Mouse (Mus musculus) intestine, postnatal 0 days (tissue): ENCODE data around the gene Atp5d. TPM values are rescaled to one million over a fixed set of nuclear protein-coding genes. Genes with fewer than 3 reads are reported as not detected.

Source experiments
- ATAC-seq: fragments of 200-750 bp; cut with Nextera tagmentation; 2 replicates; pipeline ENCODE4 v1.8.0; 2017; ENCODE audit warnings: mild to moderate bottlenecking, moderate TSS enrichment, moderate library complexity
- H3K27ac ChIP-seq: fragments of 300-500 bp; sonication (generic); 2 replicates; pipeline ENCODE4 v1.5.1; 2014; ENCODE audit warnings: mild to moderate bottlenecking, low read depth, low read length, moderate library complexity
- H3K27me3 ChIP-seq: fragments of 300-500 bp; sonication (generic); replicated peaks from 2 replicates; pipeline ENCODE4 v1.6.1; 2014; ENCODE audit warnings: low read length, mixed read lengths; ENCODE audit not compliant: control insufficient read depth, insufficient read depth
- H3K36me3 ChIP-seq: fragments of 300-500 bp; sonication (generic); 2 replicates; pipeline ENCODE4 v1.6.1; 2014; ENCODE audit warnings: mild to moderate bottlenecking, moderate library complexity; ENCODE audit not compliant: control insufficient read depth, insufficient read depth
- H3K4me1 ChIP-seq: fragments of 300-500 bp; sonication (generic); replicated peaks from 2 replicates; pipeline ENCODE4 v1.6.1; 2014; ENCODE audit warnings: antibody characterized with exemption, low read length, mixed read lengths; ENCODE audit not compliant: control insufficient read depth, insufficient read depth
- H3K4me2 ChIP-seq: fragments of 300-500 bp; sonication (generic); replicated peaks from 2 replicates; pipeline ENCODE4 v1.6.1; 2014; ENCODE audit warnings: low read depth, mild to moderate bottlenecking, moderate library complexity
- H3K4me3 ChIP-seq: fragments of 300-500 bp; sonication (generic); 2 replicates; pipeline ENCODE4 v1.5.1; 2014; ENCODE audit warnings: low read depth, low read length
- H3K9ac ChIP-seq: fragments of 300-500 bp; sonication (generic); 2 replicates; pipeline ENCODE4 v1.6.1; 2014; ENCODE audit warnings: mild to moderate bottlenecking, low read depth, low read length
- H3K9me3 ChIP-seq: fragments of 300-500 bp; sonication (generic); 2 replicates; pipeline ENCODE4 v1.6.1; 2016; ENCODE audit warnings: mixed run types; ENCODE audit not compliant: control insufficient read depth
- CTCF ChIP-seq: sonication (generic); IDR thresholded peaks from 2 replicates; pipeline ENCODE4 v1.5.1; 2016; ENCODE audit warnings: low read depth, mild to moderate bottlenecking, control low read depth, antibody characterized with exemption, moderate library complexity
- WGBS: fragments of 180-500 bp; shearing (Covaris S2); extraction: QIAGEN DNeasy Blood & Tissue Kit; methylation state at CpG from one replicate; pipeline ENCODE4 v1.1.7; 2014; 5-methylcytosine and 5-hydroxymethylcytosine counted together
- polyA plus RNA-seq: library from polyadenylated mRNA; unstranded; fragments of >200 nt; fragmentation: Nextera tagmentation; extraction: Ambion mirVana; gene quantifications from 2 replicates; pipeline ENCODE4 v1.2.1, GENCODE M21; 2015

Gene Atp5d
- polyA plus RNA-seq, 1 experiment from 2014 or later, result 1,009 TPM

GRCm38 (mm10) chr10:80136952-80137625 lies 1.3 kb upstream of the Atp5d start:
- Histone ChIP-seq H3K27me3 (peaks cover 26% of the 10 kb centered on the region; the same call in 1 of the 2 replicates), H3K36me3 (peaks cover 5% of the 10 kb centered on the region; the same call in 1 of the 2 replicates), H3K4me2 (peak overlapping the region; percentile 98), H3K9ac (0 out of 2 replicates have a peak overlapping the region, but pooled peaks have one; percentile 22), H3K4me1 (peaks cover 7% of the 10 kb centered on the region; the same call in 1 of the 2 replicates), H3K4me3 (peak overlapping the region; percentile 57), H3K9me3 (no peaks in the 10 kb centered on the region), H3K27ac (no peak overlapping the region)
- ATAC-seq, result no peak
- TF ChIP-seq CTCF, result 0 out of 2 replicates have a peak, but pooled peaks have one; percentile 2
- WGBS, result 5% methylated on average over 28 of the region's 29 CpGs

DNA sequence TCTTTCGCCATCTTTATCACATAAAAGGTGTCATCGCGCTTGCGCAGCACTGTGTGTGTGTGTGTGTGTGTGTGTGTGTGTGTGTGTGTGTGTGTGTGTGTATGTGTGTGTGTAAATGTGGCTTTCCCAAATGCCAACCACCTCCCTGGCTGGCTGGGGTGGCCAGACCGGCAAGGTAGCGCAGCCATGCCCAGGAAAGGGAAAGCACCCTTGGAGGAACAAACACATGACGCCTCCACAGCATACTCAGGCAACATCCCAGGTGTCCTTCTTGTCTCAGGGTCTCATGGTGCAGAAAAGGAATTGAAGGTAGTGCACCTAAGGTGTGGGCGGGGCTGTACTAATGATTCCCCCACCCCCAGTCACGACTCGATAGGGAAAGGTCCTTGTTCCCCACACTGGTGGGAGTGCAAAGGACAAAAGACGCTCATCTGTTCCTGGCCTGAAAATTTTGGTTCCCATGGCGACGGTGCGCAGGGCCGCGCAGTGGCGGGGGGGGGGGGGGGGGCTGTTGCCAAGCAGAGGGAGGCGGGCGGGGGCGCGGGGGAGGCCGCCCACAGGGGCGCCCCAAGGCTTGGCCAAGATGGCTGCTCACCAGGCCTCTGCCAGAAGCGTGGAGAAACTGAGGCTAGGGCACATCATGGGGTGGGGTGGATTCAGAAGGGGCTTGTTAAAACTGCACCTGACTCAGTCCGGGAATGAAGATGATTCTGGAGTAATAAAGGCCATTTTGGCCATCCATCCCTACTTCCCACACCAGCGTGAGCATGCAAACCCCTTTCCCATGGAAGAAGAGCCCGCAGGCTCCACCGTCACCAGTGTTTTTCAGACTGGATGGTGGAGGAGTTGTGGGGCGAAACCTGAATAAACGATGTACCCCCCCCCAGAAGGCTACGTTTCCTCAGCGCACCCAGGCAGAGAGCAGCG lies 543 bp upstream of the Atp5d start:
- Histone ChIP-seq H3K27me3 (peaks cover 26% of the 10 kb centered on the region; the same call in 1 of the 2 replicates), H3K36me3 (no peaks in the 10 kb centered on the region), H3K9me3 (no peaks in the 10 kb centered on the region), H3K4me3 (peak overlapping the region; percentile 57), H3K4me2 (peak overlapping the region; percentile 98), H3K27ac (no peak overlapping the region), H3K4me1 (peaks cover 9% of the 10 kb centered on the region; the same call in 1 of the 2 replicates), H3K9ac (no peak overlapping the region)
- TF ChIP-seq CTCF, result no peak
- 8% methylated on average over 31 of the region's 33 CpGs for WGBS
- ATAC-seq, result no peak

GRCm38 (mm10) chr10:80139439-80139775 lies 975 bp downstream of the Atp5d start:
- no peak overlapping the region for H3K27ac ChIP-seq
- no peak for ATAC-seq
- no peak for TF ChIP-seq CTCF
- H3K4me3 ChIP-seq, result peak overlapping the region; percentile 57
- WGBS, result 0% methylated on average over 9 of the region's 10 CpGs
- H3K27me3 ChIP-seq, result peaks cover 26% of the 10 kb centered on the region; the same call in 1 of the 2 replicates
- H3K36me3 ChIP-seq, result peaks cover 12% of the 10 kb centered on the region
- peak overlapping the region; percentile 60 for H3K9ac ChIP-seq
- H3K4me1 ChIP-seq, result peaks cover 10% of the 10 kb centered on the region; the same call in 1 of the 2 replicates
- no peaks in the 10 kb centered on the region for H3K9me3 ChIP-seq
- H3K4me2 ChIP-seq, result peak overlapping the region; percentile 98

DNA sequence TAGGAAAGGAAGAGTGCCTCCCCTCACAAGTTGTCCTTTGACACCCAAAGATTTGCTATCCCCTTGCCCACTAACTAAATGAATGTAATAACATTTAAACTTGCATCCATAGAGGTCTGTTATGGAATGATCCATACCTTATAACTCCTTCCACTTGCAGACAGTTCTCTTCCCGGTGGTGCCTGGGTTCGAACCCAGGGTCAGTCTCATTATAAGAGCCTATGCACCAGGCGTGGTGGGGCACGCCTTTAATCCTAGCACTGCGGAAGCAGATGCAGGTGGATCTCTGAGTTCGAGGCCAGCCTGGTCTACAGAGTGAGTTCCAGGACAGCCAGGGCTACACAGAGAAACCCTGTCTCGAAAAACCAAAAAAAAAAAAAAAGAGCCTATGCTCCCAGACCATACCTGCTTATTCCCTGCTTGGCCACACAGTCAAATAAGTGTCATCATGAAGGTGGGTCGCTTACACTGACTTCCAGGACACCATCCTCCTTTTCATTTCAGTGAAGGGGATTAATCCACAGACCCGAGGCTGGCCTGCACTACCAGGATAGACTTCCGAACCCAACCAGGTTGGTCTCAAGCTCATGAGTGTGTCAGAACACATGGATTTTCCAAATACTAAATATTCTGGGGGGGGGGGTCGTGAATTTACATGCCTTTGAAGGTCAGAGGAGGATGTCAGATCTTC lies 1.7 kb downstream of the Atp5d start:
- TF ChIP-seq CTCF, result no peak
- Histone ChIP-seq H3K9me3 (no peaks in the 10 kb centered on the region), H3K9ac (no peak overlapping the region), H3K4me1 (peaks cover 10% of the 10 kb centered on the region; the same call in 1 of the 2 replicates), H3K4me3 (no peak overlapping the region), H3K27me3 (peaks cover 26% of the 10 kb centered on the region; the same call in 1 of the 2 replicates), H3K36me3 (peaks cover 19% of the 10 kb centered on the region), H3K4me2 (no peak overlapping the region), H3K27ac (no peak overlapping the region)
- no peak for ATAC-seq
- 76% methylated on average over 11 of the region's 11 CpGs for WGBS

- no peaks in the 10 kb centered on the region for H3K9me3 ChIP-seq
- H3K9ac ChIP-seq, result no peak within 1 kb of the TSS
- peaks cover 11% of the 10 kb centered on the region; the same call in 1 of the 2 replicates for H3K4me1 ChIP-seq
- peak within 1 kb of the TSS; percentile 98 for H3K4me2 ChIP-seq
- peaks cover 26% of the 10 kb centered on the region; the same call in 1 of the 2 replicates for H3K27me3 ChIP-seq
- H3K4me3 ChIP-seq, result peak within 1 kb of the TSS; percentile 63
- TF ChIP-seq CTCF, result no peak
- no peak for ATAC-seq
- peaks cover 23% of the 10 kb centered on the region for H3K36me3 ChIP-seq
- WGBS, result 77% methylated on average over 10 of the region's 10 CpGs
- H3K27ac ChIP-seq, result peak within 1 kb of the TSS; percentile 94
Observed at GRCm38 (mm10) chr10:80140666-80141035, 2.2 kb downstream of the Atp5d start, which contains the start of gene Cbarp. Gene Cbarp, minus strand, starts transcription at chr10:80140835.
